Mouse (Mus musculus) forebrain, embryonic 16.5 days (tissue): Measurements from ENCODE around the gene Pkn2. TPM values are rescaled to one million over a fixed set of nuclear protein-coding genes. Genes with fewer than 3 reads are reported as not detected.

ENCODE experiments used
- polyA plus RNA-seq: library from polyadenylated mRNA; unstranded; fragments of >200 nt; fragmentation: Nextera tagmentation; extraction: Ambion mirVana; gene quantifications from 2 replicates; pipeline ENCODE4 v1.2.1, GENCODE M21; 2015

The Pkn2 gene
- polyA plus RNA-seq, 1 experiment from 2014 or later = 25.0 TPM

Other genes starting within 250 kb of the Pkn2 start
- gene Kyat3, start 181.0 kb downstream of the Pkn2 start, polyA plus RNA-seq = 4.3 and 4.6 TPM in 2 replicates
- gene Gtf2b, start 117.0 kb downstream of the Pkn2 start, polyA plus RNA-seq = 85.1 and 88.0 TPM in 2 replicates